Mouse (Mus musculus): ENCODE measurements at regions not wholly inside any gene's neighbourhood (a gene's known extent, or its start where the extent isn't known, plus 50 kb on each side); places are given as distances from the start of the nearest gene placed in this dataset.

DNA sequence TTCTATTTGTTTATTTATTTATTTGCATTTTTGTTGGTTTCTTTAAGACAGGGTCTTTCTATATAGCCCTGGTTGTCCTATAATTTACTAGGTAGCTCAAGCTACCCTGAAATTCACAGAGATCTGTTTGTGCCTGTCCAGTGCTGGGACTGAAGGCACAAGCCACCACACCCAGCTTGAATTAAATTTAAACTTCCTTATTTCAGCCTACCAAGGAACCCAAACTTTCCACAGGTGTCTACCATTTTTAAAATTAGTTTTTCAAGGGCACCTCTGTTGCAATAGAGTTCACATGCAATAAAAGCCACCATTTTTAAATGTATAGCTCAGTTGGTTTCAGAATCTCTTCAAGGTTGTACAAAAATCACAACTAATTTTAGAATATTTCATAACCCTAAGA lies 110.2 kb upstream of the Spred1 start:
- TF ChIP-seq CTCF (IDR thresholded peaks at IDR 0.05; ENCODE audit: low read depth, low read length) = no peak
- no peak for TF ChIP-seq TAL1 (conservative IDR thresholded peaks at IDR 0.05; ENCODE audit: low read depth, low read length)
- no peak for TF ChIP-seq GATA1 (IDR thresholded peaks at IDR 0.05; ENCODE audit: borderline replicate concordance, low read length)
